Mouse (Mus musculus) neural tube, embryonic 14.5 days (tissue): Measurements from ENCODE around the gene Arid1b. TPM values are rescaled to one million over a fixed set of nuclear protein-coding genes. Genes with fewer than 3 reads are reported as not detected.

Source experiments
- ATAC-seq: fragments of 200-750 bp; cut with Nextera tagmentation; 2 replicates; pipeline ENCODE4 v1.8.0; 2017; ENCODE audit warnings: low read depth, mild to moderate bottlenecking, moderate TSS enrichment, moderate library complexity
- H3K27ac ChIP-seq: fragments of 300-500 bp; sonication (generic); 2 replicates; pipeline ENCODE4 v1.5.1; 2014; ENCODE audit warnings: low read depth, mild to moderate bottlenecking, control low read depth, low read length, moderate library complexity, mixed read lengths
- H3K27me3 ChIP-seq: fragments of 300-500 bp; sonication (generic); 2 replicates; pipeline ENCODE4 v1.6.1; 2014; ENCODE audit warnings: low read length; ENCODE audit not compliant: control insufficient read depth, insufficient read depth
- H3K36me3 ChIP-seq: fragments of 300-500 bp; sonication (generic); 2 replicates; pipeline ENCODE4 v1.6.1; 2014; ENCODE audit warnings: low read length, mixed read lengths; ENCODE audit not compliant: control insufficient read depth, insufficient read depth
- H3K4me1 ChIP-seq: fragments of 300-500 bp; sonication (generic); 2 replicates; pipeline ENCODE4 v1.6.1; 2014; ENCODE audit warnings: low read length; ENCODE audit not compliant: control insufficient read depth, insufficient read depth
- H3K4me2 ChIP-seq: fragments of 300-500 bp; sonication (generic); 2 replicates; pipeline ENCODE4 v1.6.1; 2014; ENCODE audit warnings: mild to moderate bottlenecking, low read depth, low read length, control low read depth
- H3K4me3 ChIP-seq: fragments of 300-500 bp; sonication (generic); 2 replicates; pipeline ENCODE4 v1.5.1; 2014; ENCODE audit warnings: low read depth, low read length, control low read depth, mixed read lengths
- H3K9ac ChIP-seq: fragments of 300-500 bp; sonication (generic); replicated peaks from 2 replicates; pipeline ENCODE4 v1.6.1; 2014; ENCODE audit warnings: low read depth, mild to moderate bottlenecking, control low read depth, low read length, mixed read lengths
- H3K9me3 ChIP-seq: fragments of 300-500 bp; sonication (generic); 2 replicates; pipeline ENCODE4 v1.6.1; 2016; ENCODE audit warnings: low read length; ENCODE audit not compliant: control insufficient read depth
- WGBS: fragments of 180-500 bp; shearing (Covaris S2); extraction: QIAGEN DNeasy Blood & Tissue Kit; methylation state at CpG from one replicate; pipeline ENCODE4 v1.1.7; 2014; 5-methylcytosine and 5-hydroxymethylcytosine counted together
- polyA plus RNA-seq: library from polyadenylated mRNA; unstranded; fragments of >200 nt; fragmentation: Nextera tagmentation; extraction: Ambion mirVana; gene quantifications from 2 replicates; pipeline ENCODE4 v1.2.1, GENCODE M21; 2014

Arid1b gene
- polyA plus RNA-seq, 1 experiment from 2014 or later = 22.2 TPM

- WGBS = 80% methylated on average over 5 of the region's 5 CpGs
Observed at GRCm38 (mm10) chr17:5396213-5396612, 402.1 kb downstream of the Arid1b start.

More at GRCm38 (mm10) chr17:5396213-5396612, 402.1 kb downstream of the Arid1b start:
- Histone ChIP-seq H3K27me3 (no peaks in the 10 kb centered on the region), H3K4me3 (no peak overlapping the region), H3K4me2 (no peak overlapping the region), H3K36me3 (no peaks in the 10 kb centered on the region), H3K27ac (no peak overlapping the region), H3K4me1 (0 out of 2 replicates have a peak, but pooled peaks cover 3% of the 10 kb centered on the region), H3K9ac (no peak overlapping the region), H3K9me3 (peaks cover 3% of the 10 kb centered on the region; the same call in 1 of the 2 replicates)
- ATAC-seq = no peak
